Mouse (Mus musculus): ENCODE results near the gene Ptges3l. TPM values are rescaled to one million over a fixed set of nuclear protein-coding genes. Genes with fewer than 3 reads are reported as not detected.
"Not testable (repeated sequence)": the region's sequence is repeated elsewhere in the genome, so short reads cannot be mapped to it uniquely, and the experiment has no call there.

Gene Ptges3l
- total RNA-seq, 2 experiments from 2014 or later = 3.4 TPM

DNA sequence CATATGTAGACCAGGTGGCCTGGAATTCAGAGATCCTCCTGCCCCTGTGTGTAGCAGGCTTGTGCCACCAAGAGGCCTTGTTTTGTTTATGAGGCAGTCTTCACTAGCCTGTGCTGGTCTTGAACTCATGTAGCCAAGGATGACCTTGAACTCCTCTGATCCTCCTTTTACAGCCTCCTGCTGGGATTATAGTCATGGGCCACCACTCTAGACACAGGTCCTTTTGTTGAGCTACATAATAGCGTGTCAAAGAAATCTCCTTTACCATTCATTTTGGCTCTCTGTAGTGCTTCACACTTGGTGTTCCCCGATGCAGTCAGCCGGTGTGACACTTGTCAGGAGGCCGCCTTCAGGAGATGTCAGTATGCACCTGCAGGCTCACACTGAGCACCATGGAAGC is 11.8 kb upstream of the Ptges3l start:
- DNase-seq (ENCODE audit: extremely low spot score in 1 of 2, low spot score in 2 of 2) = no peak
- intact Hi-C loops (cut with DNase I) = no loop called here

DNA sequence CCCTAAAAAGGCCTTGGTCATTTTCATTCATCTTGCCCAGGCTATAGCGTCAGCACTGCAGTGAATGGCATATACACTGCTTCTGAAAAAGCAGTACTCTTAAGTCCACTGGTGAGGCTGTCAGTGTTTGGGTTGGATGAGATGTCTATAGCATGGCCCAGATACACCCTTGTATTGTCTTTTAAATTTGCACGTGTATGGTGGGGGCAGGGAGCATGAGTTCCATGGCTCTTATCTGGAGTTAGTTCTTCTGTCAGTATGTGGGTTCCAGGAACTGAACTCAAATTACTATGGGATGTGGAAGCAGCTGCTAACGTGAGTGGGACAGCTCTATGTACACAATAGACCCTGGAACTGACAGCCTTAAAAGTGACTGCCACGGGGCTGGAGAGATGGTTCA is 10.7 kb upstream of the Ptges3l start:
- intact Hi-C loops (cut with DNase I) = no loop called here
- DNase-seq (ENCODE audit: extremely low spot score in 1 of 2, low spot score in 2 of 2) = no peak

DNA sequence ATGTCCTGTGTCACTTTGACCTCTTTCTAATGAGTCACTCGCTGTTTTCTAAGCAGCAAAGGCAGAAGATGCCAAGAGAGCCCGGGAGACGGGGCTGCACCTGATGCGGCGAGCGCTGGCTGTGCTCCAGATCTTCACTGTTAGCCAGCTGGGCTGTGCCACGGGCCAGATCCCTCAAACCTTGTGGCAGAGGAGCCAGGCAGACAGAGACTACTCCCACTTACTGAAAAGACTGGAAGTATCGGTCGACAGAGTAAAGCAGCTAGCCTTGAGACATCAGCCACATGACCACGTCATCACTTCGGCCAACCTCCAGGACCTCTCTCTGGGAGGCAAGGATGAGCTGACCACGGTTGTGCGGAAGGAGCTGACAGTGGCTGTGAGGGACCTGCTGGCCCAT is 8.3 kb upstream of the Ptges3l start:
- intact Hi-C loops (cut with DNase I) = no loop called here

DNA sequence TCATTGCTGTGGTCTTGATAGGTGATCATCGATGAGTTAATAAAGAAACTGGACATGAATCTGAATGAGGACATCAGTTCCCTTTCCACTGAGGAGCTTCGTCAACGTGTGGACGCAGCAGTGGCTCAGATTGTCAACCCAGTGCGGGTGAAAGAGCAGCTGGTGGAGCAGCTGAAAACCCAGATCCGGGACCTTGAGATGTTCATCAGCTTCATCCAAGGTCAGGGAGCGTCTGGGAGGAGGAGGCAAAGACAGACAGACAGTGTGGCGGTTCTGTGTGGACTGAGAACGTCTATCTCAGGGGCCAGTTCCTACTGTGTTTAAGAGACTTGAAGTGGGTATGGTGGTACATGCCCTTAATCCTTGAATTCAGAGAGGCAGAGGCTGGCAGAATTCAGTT is 6.2 kb upstream of the Ptges3l start:
- no peak for DNase-seq (ENCODE audit: extremely low spot score in 1 of 2, low spot score in 2 of 2)
- intact Hi-C loops (cut with DNase I) = no loop called here

More for the DNA sequence above, 8.3 kb upstream of the Ptges3l start:
- DNase-seq (ENCODE audit: extremely low spot score in 1 of 2, low spot score in 2 of 2) = peak in 1 of 2 experiments; percentile 31

DNA sequence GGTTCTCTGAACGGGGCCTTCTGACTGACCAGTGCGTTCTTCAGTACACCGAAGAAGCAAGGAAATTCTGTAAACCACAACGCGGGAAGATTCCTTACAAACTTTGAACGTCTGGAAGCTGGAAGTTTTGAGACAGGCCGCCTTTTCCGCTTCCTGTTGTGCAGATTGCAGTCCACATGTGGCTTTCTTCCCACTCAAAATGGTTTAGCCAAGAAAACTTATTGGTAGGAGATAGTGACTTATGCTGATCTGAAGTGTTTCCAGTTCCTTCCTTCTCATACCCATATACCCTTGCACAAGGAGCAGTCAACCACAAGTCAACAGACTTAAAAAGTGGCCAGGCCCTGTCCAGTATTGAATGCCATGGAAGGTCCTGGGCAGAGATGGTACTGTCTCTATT is 1.0 kb upstream of the Ptges3l start:
- intact Hi-C loops (cut with DNase I) = no loop called here
- no peak for DNase-seq (ENCODE audit: extremely low spot score in 1 of 2, low spot score in 2 of 2)

DNA sequence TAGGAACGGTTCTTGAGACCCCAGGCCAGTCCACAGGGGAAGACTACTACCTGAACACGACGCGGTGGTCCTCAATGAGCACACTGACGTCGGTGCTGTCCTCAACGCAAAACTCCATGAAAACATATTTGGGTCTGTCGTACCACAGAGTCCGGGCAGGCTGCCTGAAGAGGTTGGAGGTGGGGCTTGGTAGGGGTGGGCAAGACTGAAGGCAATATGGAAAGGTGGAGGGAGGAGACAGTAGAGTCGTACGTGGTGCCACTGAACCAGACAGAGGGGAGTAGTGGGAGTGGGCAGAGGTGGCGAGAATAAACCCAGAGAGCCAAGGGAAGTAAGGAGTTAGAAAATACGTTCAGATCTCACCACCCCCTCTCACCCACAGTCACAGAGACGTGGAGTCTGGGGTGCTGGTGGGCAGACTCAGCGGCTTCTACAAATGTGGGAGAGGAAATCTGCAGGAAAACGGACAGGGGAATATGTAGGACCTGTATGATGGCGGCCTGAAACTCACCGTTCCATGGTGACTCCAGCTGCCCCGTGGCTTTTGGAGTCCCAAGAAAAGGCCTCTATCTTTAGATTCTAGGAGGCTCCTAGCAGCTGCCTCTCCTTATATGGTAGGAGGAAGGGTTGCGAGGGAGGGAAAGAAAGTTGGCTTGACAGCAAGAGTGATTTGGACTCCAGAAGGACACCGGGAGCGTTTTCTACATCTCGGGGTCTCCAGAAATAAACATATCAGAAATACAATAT is 855 bp downstream of the Ptges3l start, which contains the start of gene Gm27029:
Gene Gm27029 (minus strand): TSS at position 692 of the 747 bp plus-strand sequence.
- intact Hi-C loops (cut with DNase I) = no loop called here
- DNase-seq (ENCODE audit: extremely low spot score in 1 of 2, low spot score in 2 of 2) = peak in 1 of 2 experiments; percentile 45

DNA sequence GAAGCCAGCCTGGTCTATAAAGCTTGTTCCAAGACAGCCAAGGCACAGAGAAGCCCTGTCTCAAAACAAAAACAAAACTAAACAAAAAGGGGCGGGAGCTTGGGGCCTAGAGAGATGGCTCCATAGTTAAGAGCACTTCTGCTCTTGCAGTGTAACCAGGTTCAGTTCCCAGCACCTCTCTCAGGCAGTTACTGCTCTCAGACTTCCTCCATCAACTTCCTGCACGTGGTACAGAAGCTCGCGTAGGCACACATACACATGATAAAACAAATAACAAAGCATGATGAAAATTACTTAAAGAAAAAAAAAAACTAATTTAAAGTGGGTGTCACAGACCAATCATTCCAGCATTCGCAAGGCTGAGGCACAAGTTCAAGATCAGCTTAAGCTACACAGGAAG is 5.0 kb downstream of the Ptges3l start:
- DNase-seq (ENCODE audit: extremely low spot score in 1 of 2, low spot score in 2 of 2) = no peak
- intact Hi-C loops (cut with DNase I) = no loop called here

DNA sequence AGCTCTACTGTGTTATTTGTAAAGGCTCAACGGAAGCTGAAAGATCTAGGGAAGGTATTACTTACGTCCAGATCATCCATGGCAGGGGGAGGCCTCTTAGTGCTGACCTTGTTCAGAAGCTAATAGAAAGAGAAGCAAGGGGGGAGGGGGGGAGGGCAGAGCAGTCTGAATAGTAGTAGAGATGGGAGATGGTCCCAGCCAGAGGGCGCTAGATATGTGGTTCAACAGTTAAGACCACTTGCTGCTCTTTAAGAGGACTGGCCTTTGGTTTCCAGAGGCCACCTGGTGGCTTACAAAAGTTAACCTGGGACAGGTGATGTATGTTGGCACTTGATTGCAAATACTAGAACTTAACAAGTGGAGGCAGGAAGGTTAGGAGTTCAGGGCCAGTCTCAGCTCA is 5.5 kb downstream of the Ptges3l start:
- DNase-seq (ENCODE audit: extremely low spot score in 1 of 2, low spot score in 2 of 2) = peak in 1 of 2 experiments; percentile 46
- intact Hi-C loops (cut with DNase I) = no loop called here

DNA sequence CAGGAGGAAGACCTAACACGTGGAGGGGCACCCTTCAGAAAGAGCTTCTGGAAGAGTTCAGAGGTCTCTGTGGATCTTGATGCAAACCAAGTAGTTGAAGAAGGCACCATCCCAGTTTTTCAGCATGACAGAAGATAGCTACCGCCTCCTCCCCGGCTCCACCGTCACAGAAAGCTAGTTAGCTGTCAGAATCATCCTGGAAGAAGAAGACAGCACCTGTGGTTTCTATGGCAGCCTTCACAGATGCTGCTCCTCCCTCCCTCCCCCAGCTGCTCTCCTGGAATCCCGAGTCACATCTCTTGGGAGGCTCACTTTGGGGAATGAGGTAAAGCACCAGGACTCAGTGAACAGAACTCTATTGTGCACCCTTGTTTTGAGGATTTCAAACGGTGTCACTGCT is 6.1 kb downstream of the Ptges3l start:
- intact Hi-C loops (cut with DNase I) = no loop called here
- no peak for DNase-seq (ENCODE audit: extremely low spot score in 1 of 2, low spot score in 2 of 2)

DNA sequence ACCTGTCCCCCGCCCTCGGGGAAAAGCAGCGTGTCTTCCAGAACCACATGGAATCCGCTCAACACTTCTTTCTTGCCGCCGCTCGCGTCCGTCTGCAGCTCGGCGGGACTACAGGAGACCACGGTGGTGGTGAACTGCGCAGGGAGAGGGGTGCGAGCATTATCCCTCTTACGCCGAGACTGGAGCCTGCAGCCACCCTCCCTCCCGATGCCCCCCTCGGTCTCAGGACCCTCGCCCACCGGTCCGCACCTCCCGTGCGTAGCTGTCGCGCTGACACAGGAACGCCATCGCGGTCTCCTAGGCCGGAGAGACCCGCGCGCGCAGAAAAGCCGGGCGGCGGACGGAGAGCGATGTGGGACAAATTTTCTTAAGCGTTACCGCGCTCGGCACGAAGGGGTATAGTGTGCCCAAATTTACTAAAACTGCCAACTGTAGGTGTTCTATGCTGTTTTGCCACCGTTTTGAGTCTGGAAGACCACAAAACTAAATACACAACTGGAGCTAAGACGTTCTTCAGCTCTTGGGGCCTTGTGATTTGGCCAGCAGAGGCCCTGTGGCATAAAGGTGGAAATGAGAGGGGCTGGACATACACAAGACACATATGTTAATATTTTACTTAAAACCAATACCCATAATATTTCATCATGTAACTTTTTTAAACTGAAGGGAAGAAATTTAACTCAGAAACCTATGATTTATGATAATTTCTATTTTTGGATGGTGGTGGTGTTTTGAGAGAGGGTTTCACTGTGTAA is 7.9 kb downstream of the Ptges3l start, which contains the start of gene Aarsd1:
Gene Aarsd1 (minus strand): TSS at position 515 of the 755 bp plus-strand sequence.
- intact Hi-C loops (cut with DNase I) = no loop called here
- DNase-seq (ENCODE audit: extremely low spot score in 1 of 2, low spot score in 2 of 2) = peak; percentile 86 to 92

DNA sequence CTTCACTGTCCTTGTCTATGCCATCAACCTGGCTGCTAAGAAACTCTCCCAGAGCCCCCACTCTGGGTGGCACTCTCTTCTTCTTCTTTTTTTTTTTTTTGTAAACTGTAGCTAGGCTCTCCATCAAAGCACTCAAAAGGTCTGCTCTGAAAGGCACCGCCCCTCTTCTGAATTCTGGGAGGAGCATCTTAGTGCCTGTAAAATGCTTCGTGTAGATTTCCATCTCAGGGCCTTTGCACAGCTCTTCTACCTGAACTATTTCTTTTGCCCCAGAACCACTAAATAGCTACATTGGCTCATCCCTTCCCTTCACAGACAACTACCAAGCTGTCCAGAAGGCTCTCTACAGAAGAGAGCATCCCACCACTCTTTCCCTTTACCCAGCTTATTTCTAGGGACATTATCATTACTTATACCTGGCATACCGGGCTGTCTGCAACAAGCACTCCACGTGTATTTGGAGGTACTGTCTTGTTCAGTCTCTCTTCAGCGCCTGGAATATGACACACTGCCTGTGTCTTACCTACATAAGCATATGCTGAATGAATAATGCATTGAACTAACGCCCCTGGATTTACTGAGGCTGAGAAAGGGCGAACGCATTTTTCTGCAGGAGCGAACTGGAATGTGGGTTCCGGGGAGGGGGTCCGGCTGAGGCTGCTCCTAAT is 8.6 kb downstream of the Ptges3l start:
- DNase-seq (ENCODE audit: extremely low spot score in 1 of 2, low spot score in 2 of 2) = no peak
- intact Hi-C loops (cut with DNase I) = no loop called here

DNA sequence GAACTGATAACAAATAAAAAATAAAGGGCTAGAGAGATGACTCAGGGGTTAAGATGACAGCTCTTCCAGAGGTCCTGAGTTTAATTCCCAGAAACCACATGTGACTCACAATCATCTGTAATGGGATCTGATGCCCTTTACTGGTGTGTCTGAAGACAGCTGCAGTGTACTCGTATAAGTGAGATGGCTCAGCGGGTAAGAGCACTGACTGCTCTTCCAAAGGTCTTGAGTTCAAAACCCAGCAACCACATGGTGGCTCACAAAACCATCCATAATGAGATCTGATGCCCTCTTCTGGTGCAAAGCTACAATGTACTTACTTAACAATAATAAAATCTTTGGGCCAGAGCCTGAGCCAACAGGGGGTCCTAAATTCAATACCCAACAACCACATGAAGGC is 9.8 kb downstream of the Ptges3l start:
- no peak for DNase-seq (ENCODE audit: extremely low spot score in 1 of 2, low spot score in 2 of 2)
- intact Hi-C loops (cut with DNase I) = no loop called here

DNA sequence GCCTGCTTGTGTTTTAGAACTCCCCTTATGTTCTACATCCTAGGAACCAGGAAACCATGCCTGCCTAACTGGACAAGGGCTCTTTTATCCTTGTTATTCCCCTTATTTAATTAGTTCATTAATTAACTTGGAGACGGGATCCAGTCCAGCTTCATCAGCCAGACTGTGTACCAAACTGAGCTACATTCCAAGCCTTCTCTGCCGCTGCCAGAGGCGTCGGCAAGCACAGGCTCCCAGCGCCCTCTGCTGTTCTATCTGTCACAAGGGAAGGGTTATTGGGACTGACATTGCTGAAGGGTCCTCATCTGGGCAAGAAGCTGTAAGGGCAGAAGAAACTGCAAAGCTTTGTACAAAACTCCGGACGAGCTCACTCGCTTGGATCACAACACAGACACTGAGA is 30.0 kb downstream of the Ptges3l start:
- intact Hi-C loops (cut with DNase I) = loop anchor here (1.0 to 10.0 kb wide), 2 partner anchors 72 to 180 kb away; no protein-coding TSS in a partner anchor

DNA sequence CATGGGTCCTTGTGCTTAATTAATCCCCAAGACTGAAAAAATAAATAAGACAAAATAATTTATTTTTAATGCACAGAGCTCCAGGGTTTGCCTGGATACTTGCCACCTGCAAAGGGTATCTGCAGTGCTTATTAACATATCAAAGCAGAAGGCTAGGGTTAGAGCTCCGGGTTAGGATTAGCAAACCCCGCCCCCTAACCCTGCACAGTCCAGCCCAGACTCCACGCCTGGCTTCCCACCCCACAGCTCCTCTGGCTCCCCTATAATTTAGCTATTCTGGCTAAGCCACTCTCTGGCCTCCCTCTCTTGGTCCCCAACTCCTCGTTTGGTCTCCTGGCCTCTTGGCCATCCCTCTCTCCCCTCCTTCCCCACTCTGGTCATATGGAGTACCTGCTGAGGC is 43.3 kb downstream of the Ptges3l start:
- DNase-seq (ENCODE audit: extremely low spot score in 1 of 2, low spot score in 2 of 2) = no peak
- intact Hi-C loops (cut with DNase I) = no loop called here

More for the DNA sequence above, 30.0 kb downstream of the Ptges3l start:
- peak; percentile 79 to 84 for DNase-seq (ENCODE audit: extremely low spot score in 1 of 2, low spot score in 2 of 2)

DNA sequence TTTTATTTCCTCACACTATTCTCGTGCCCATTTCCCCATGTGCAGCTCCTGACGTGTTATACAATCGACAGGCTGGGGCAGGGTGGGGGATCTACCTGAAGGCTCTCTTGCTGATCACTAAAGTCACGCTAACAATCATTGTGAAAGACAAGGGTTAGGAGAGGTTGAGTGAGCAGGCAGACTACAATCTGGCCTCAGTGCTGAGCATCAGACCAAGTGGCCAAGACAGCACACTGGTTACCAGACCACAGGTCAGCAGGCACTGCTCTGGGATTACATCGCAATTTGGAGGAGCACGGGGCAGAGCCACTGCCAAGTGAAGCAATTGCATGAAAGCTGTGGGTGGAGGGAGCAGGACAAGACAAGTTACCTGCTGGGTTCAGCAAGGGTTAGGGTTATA is 46.2 kb downstream of the Ptges3l start:
- no peak for DNase-seq (ENCODE audit: extremely low spot score in 1 of 2, low spot score in 2 of 2)
- intact Hi-C loops (cut with DNase I) = no loop called here

DNA sequence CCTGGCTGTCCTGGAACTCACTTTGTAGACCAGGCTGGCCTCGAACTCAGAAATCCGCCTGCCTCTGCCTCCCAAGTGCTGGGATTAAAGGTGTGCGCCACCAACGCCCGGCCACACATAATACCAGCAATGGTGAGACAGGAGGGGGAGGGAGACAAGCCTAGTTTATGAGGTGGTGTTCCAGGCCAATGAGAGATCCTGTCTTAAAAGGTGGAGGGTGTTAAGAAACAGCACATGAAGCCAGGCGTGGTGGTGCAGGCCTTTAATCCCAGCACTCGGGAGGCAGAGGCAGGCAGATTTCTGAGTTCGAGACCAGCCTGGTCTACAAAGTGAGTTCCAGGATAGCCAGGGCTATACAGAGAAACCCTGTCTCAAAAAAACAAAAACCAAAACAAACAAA is 46.9 kb downstream of the Ptges3l start:
- DNase-seq (ENCODE audit: extremely low spot score in 1 of 2, low spot score in 2 of 2); intact Hi-C loops (cut with DNase I): not testable (repeated sequence)

DNA sequence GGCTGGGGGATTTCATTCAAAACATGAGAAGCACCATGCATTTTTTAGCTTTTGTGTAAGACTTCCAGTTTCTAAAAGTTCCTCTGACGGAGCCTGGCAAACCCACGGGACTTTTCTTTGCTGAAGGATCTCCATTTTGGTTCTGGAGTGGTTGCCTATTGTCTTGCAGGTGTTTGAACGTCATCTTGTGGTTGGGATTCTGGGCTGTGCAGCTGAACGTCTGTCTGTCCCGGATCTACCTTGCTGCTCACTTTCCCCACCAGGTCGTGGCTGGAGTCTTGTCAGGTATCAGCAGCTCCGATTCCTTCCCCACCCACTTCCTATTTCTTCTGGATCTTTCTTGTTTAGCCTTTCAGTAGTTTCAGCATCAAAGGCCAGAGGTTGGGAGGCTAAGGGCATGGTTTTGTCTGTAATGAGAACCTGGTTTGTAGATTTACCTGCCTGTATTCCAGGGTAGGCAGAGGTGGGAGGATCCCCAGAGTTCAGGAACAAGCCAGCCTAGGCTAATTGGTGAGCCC is 50.7 kb downstream of the Ptges3l start:
- DNase-seq (ENCODE audit: extremely low spot score in 1 of 2, low spot score in 2 of 2) = no peak
- intact Hi-C loops (cut with DNase I) = no loop called here

DNA sequence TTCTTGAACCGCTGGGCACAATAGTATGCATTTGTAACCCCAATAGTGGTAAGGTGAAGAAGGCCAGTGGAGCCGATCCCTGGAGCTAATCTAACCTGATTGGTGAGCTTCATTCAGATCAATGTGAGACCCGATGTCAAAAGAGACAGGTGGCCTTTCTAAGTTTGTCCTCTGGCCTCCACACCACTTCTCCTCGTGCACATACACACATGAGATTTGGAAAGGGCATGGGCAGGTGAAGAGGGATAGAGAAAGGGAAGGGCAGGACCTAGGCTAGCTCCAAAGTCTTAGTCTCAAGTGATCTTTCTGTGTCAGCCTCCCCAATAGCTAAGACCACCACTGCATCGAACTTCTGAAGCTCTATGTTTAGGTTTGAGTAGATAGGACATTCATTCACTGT is 55.0 kb downstream of the Ptges3l start:
- no peak for DNase-seq (ENCODE audit: extremely low spot score in 1 of 2, low spot score in 2 of 2)
- intact Hi-C loops (cut with DNase I) = no loop called here
